Mouse (Mus musculus) stomach, postnatal 0 days (tissue): ENCODE measurements around the gene Prox2.

ENCODE experiments used
- CTCF ChIP-seq: IDR thresholded peaks from 2 replicates; pipeline ENCODE4 v1.5.1; 2016; ENCODE audit warnings: antibody characterized with exemption, low read depth, mild to moderate bottlenecking, moderate library complexity
- EP300 ChIP-seq: optimal IDR thresholded peaks from 2 replicates; pipeline ENCODE3; 2016; ENCODE audit warnings: antibody characterized with exemption

DNA sequence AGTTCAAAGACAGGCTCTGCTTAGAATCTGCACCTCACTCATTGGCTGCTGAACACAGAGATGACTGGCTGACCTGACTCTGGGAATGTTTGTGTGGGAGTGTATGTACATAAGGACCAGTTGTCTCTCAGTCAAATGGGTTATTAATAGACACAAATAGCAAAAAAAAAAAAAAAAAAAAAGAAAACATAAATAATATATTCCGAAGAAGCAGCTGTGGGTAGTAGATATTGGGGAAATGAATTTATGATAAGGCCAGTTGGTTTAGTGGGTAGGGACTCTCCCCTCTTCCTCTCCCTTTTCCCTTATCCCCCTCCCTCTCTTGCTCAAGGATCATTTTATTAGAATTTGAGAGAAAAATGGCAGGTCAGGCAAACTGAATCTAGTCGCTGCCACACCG is 3.4 kb upstream of the Prox2 start:
- TF ChIP-seq CTCF (no peak), EP300 (no peak)
